Mouse (Mus musculus) bone marrow, adult 2 months (tissue): ENCODE data around the gene Zfp846. TPM values are rescaled to one million over a fixed set of nuclear protein-coding genes. Genes with fewer than 3 reads are reported as not detected.
"Not testable (repeated sequence)": the region's sequence is repeated elsewhere in the genome, so short reads cannot be mapped to it uniquely, and the experiment has no call there.

Experiments
- H3K27ac ChIP-seq: fragments of 200-500 bp; 2 replicates; pipeline ENCODE4 v1.5.1; 2012; ENCODE audit warnings: low read depth, mild to moderate bottlenecking, control low read depth, inconsistent platforms, low read length; ENCODE audit not compliant: control insufficient read depth, poor library complexity, insufficient read depth
- H3K4me1 ChIP-seq: fragments of 200-500 bp; 2 replicates; pipeline ENCODE4 v1.6.1; 2011; ENCODE audit warnings: low read length; ENCODE audit not compliant: control insufficient read depth, insufficient read depth
- H3K4me3 ChIP-seq: fragments of 200-500 bp; replicated peaks from 2 replicates; pipeline ENCODE3; 2011; ENCODE audit warnings: mild to moderate bottlenecking, low read depth, low read length, control low read depth; ENCODE audit not compliant: control insufficient read depth
- CTCF ChIP-seq: fragments of 200-500 bp; IDR thresholded peaks from 2 replicates; pipeline ENCODE4 v1.5.1; 2011; ENCODE audit warnings: low read length, control low read depth; ENCODE audit not compliant: control insufficient read depth, insufficient read depth
- POLR2A ChIP-seq: fragments of 200-500 bp; IDR thresholded peaks from 2 replicates; pipeline ENCODE4 v1.6.1; 2011; ENCODE audit warnings: low read depth, mild to moderate bottlenecking, control low read depth, low read length, borderline replicate concordance; ENCODE audit not compliant: control insufficient read depth
- WGBS: fragments of 180-500 bp; shearing (Covaris S2); methylation state at CpG from one replicate; pipeline ENCODE4 v1.1.7; 2018; 5-methylcytosine and 5-hydroxymethylcytosine counted together
- polyA plus RNA-seq: library from polyadenylated mRNA; stranded (reverse); fragments of >200 nt; gene quantifications from 2 replicates; pipeline ENCODE4 v1.2.4, GENCODE M21; 2011; ENCODE audit warnings: low replicate concordance; ENCODE audit not compliant: missing spikeins, insufficient read depth, insufficient read length

Gene Zfp846
- polyA plus RNA-seq, 1 experiment = 5.9 TPM

DNA sequence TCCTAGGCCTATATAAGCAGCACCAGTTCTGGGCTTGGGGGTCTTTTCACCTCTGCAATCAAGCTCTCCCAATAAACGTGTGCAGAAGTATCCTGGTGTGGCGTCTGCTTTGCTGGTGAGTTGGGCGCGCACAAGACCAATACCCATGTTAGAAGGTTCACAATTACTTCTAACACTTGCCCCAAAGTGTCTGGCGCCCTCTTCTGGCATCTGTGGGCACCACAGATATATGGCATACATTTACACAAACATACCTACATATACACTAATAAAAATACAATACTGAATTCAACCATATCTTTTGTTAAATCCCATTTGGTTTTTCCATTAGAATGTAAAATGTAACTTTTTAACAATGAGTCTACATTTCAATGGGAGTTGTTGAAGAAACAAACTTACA is 18.9 kb upstream of the Zfp846 start:
- whole genome bisulfite sequencing = 81% methylated on average over 5 of the region's 5 CpGs
- H3K4me1 ChIP-seq = no peaks in the 10 kb centered on the region
- H3K27ac ChIP-seq = no peak overlapping the region
- no peak overlapping the region for H3K4me3 ChIP-seq
- TF ChIP-seq POLR2A (no peak), CTCF (0 out of 2 replicates have a peak, but pooled peaks have one; percentile 11)

DNA sequence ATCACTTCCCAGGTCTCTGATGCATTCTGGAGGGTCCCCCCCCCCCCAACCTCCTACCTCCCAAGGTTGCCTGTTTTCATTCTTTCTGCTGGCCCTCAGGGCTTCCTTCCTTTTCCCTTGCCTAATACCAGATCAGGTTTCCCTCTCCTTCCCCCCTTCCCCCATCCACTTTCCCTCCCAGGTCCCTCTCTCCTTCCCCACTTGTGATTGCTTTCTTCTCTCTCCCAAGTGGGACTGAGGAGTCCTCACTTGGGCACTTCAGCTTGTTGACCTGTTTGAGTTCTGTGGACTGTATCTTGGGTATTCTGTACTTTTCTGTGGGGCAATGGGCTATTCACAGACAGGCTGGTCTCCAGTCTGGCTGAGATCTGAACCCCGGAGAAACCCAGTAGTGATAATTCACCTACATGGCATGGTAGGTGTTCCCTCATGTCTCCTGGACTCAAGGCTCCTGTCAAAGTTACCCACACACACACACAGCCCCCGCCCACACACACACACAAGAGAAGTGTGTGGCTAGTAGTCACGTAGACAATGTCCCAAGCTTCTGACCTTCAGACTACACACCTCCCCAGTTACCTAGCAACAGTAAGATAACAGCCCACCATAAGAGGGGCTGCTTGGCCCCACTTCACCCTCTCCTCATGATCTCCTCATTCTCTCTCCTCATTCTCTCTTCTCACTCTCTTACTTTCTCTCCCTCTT is 15.6 kb upstream of the Zfp846 start:
- H3K4me3 ChIP-seq, H3K4me1 ChIP-seq, H3K27ac ChIP-seq: not testable (repeated sequence)
- 70% methylated on average over 3 of the region's 3 CpGs for WGBS

DNA sequence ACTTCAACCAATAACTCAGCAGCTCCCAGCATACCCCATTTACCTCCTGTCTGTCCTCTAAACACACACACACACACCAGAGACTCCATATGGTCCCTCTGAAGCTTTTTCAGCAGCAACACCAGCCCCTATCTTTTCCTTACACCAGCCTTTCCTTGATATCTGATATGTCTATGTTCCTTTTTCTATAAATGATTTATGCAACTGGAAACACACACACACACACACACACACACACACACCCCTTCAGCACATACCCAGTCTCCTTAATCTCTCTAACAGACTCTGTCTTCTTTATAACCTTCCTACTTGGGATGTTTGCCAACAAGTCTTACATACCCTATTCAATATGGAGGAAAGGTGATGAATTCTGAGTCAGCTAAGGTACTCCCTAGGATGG is 10.0 kb upstream of the Zfp846 start:
- Histone ChIP-seq H3K27ac (no peak overlapping the region), H3K4me3 (no peak overlapping the region), H3K4me1 (no peaks in the 10 kb centered on the region)
- no peak for TF ChIP-seq CTCF
- no peak for TF ChIP-seq POLR2A

DNA sequence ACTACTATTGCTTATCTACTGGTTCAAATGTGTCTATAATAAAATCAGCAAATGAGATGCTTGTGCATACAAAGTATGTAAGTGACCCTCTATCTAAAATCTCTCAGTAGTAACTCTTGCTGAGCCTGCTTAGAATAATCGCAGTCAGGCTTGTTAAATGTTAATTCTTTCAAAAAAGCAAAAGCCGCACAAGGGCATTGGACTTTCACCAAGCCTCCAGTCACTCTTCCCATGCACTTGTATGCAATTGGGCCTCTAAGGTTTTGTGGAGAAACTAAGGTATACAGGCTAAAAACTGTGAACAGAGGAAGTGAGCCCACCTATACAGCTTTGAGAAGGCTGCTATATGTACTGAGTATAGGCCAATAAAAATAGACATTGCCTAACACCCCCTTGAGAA is 4.5 kb upstream of the Zfp846 start:
- TF ChIP-seq CTCF (no peak), POLR2A (no peak)
- Histone ChIP-seq H3K4me3 (no peak overlapping the region), H3K27ac (no peak overlapping the region), H3K4me1 (no peaks in the 10 kb centered on the region; the same call in 1 of the 2 replicates)
- WGBS = 74% methylated on average over 2 of the region's 2 CpGs

DNA sequence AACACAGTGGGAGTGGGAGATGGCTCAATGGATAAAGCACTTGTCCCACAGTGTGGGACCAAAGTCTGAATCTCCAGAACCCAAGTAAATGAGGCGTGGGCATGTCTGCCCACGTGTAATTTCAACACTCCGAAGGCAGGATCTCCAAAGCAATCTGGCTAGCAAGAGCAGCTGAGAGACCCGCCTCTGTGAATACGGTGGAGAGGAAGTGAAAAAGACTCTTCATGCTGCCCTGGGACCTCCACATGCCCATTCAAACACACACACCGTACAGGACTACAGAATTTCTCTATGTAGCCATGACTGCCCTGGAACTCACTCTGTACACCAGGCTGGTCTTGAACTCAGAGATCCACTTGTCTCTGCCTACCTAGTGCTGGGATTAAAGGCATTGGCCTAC is 20.2 kb downstream of the Zfp846 start:
- no peaks in the 10 kb centered on the region for H3K4me1 ChIP-seq
- H3K27ac ChIP-seq = no peak overlapping the region
- WGBS = 54% methylated on average over 6 of the region's 6 CpGs
- TF ChIP-seq CTCF (no peak), POLR2A (no peak)
- H3K4me3 ChIP-seq = no peak overlapping the region

DNA sequence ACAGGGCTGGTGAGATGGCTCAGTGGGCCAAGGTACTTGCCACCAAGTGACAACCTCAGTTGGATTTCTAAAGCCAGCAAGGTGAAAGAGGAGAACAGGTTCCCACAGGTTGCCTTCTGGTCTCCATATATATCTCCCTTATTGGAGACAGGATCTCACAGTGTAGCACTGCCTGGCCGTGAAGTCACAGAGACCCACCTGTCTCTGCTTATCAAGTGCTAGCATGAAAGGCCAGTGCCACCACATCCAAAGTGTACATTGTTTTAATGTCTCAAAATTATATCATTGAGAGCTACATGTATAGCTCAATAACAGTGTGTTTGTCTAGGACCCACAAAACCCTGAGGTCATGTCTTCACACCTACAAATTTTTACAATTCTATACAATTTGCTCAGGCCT is 25.2 kb downstream of the Zfp846 start:
- Histone ChIP-seq H3K27ac (no peak overlapping the region), H3K4me1 (no peaks in the 10 kb centered on the region), H3K4me3 (no peak overlapping the region)
- TF ChIP-seq CTCF (no peak), POLR2A (no peak)
- WGBS = 82% methylated on average over 1 of the region's 1 CpGs

DNA sequence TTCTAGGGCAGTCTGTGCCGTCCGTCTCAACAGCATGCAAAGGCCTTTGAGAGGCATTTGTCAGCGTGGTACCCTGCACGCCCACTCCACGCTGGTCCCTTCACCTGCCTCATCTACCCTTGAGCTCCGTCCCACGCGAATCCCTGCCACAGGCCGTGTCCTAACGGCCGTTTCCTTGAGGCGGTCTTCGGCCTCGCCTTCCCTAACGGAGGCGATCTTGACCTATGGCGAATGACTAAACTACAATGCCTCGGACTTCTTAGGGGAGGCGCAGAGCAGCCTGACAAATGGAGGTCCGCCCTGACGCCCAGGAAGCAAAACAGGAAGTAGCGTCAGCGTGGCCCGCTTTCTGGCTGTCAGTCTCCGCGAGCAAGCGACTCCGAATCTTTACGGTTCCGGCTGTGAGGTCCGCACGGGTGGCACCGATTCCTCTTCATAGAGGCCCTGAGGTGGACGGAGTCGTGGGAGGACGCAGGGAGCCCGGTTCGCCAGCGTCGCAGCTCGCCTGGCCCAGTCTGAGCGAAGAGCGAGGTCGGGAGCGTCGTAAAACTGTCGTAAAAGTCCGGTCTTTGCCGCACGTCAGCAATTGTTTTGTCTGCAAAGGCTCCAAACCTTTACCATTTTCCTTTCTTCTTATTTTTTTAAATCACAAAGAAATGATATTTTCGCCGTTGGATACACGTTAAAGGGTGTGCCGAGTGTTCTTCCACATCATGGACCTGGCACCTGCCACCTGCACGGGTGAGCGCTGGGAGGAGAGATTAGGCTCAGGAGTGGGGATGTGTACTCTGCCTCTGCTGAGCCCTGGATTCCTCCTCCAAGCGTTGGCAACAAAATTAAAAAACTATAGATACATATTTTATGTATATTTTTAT is 26.2 kb downstream of the Zfp846 start:
- H3K27ac ChIP-seq = peak overlapping the region; percentile 98
- under 1% methylated on average over 57 of the region's 57 CpGs for WGBS

DNA sequence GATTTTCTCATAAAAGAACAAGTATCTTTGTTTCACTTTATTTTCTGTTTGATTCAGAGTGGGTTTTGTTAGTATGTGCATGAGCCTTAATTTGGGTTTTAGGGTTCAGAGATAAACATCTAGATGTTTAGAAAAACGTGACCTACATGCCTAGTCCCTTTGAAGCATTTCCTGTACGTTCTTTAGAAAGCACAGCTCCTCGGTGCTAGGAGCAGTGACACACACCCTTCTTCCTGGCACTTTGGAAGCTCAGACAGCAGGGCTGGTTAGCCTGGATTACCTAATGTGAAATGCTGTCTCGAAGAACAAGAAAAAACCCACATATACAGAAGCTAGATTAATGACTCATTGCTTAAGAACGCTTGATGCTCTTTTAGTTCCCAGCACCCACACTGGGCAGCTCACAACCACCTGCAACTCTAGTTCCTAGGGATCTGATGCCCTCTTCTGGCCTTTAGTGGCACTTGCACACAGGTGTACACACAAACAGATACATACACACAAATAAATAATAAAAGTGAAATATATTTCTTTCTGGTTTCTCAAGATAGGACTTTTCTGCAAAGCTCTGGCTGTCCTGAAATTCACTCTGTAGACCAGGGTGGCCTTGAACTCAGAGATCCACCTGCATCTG is 28.9 kb downstream of the Zfp846 start:
- H3K4me1 ChIP-seq = no peaks in the 10 kb centered on the region
- TF ChIP-seq POLR2A = no peak
- no peak for TF ChIP-seq CTCF
- 76% methylated on average over 5 of the region's 5 CpGs for WGBS
- no peak overlapping the region for H3K27ac ChIP-seq
- no peak overlapping the region for H3K4me3 ChIP-seq

More for the DNA sequence above, 26.2 kb downstream of the Zfp846 start:
- TF ChIP-seq CTCF (no peak), POLR2A (peak; percentile 66; the same call in 1 of the 2 replicates)
- Histone ChIP-seq H3K4me1 (no peaks in the 10 kb centered on the region), H3K4me3 (peak overlapping the region; percentile 96)
